Mouse (Mus musculus) heart, adult 18-20 months (tissue): ENCODE measurements around the gene Ctdspl. TPM values are rescaled to one million over a fixed set of nuclear protein-coding genes. Genes with fewer than 3 reads are reported as not detected.
A peak's percentile ranks its signal among the peaks of the same experiment; 100 is the strongest.

ENCODE experiments used
- DNase-seq, 2 experiments: peaks; one replicate each; pipeline ENCODE4 v3.0.0; 2021 to 2022; ENCODE audit warnings: mixed read lengths in 1 of 2
- total RNA-seq, 2 experiments: library from RNA; stranded (reverse); gene quantifications; 2 replicates each; pipeline ENCODE4 v1.2.3; 2021

Ctdspl gene
- total RNA-seq, 2 experiments from 2014 or later, result 10.6 to 12.8 TPM

DNA sequence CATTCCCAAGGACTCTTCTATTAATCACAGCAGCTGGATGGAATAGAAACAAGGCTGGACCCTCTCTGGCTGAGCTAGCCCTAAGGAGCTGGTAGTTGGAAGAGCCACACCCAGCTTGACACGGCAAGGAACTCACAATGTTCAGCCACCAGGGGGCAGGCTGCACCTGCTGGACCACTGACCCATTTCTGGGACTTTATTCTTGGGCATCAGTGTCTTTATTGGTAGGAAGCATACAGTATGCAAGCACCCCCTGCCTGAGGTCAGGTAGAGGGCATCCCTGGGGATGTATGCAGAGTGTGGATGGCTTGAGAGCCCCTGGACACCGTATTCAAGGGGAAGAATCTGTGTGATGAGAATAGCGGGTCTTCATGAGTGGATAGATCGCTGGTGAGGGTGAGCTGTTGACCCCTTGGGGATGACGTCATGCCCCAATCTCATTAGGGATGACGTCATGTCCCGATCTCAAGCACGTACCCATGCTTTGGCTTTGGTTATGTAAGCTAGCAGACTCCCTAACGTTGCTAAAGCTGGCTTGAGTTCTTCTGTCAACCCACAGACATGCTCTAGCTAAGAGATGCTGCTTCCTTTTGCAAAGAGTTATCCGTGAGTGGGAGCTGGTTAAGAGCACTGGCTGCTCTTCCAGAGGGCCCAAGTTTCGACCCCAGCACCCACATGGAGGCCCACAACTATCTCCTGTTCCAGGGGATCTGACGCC is 5.3 kb upstream of the Ctdspl start:
- DNase-seq, result peak; percentile 80 to 93

DNA sequence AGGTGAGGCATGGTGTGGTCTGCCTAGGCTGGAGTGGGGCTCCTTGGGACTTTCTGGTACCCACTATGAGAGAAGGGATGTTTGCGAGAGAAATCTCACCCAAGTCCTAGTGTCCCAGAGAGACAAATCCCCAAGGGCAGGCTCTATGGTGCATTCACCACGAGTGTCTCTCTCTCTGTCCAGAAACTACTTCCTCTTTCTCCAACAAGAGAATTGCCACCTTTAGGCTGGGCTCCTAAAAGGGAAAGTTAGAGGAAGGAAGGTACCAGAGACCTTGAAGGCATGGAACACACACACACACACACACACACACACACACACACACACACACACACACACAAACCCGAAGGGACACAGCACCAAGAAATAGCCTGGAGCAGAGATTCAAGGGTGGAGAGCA is 4.3 kb upstream of the Ctdspl start:
- no peak for DNase-seq

GRCm38 (mm10) chr9:118924554-118925085 is 1.6 kb upstream of the Ctdspl start:
- DNase-seq, result peak in 1 of 2 experiments; percentile 28

- DNase-seq, result peak; percentile 97
Observed at GRCm38 (mm10) chr9:118925286-118926110, 755 bp upstream of the Ctdspl start.

- peak in 1 of 2 experiments; percentile 51 for DNase-seq
Observed at GRCm38 (mm10) chr9:118926688-118927321, 552 bp downstream of the Ctdspl start.

DNA sequence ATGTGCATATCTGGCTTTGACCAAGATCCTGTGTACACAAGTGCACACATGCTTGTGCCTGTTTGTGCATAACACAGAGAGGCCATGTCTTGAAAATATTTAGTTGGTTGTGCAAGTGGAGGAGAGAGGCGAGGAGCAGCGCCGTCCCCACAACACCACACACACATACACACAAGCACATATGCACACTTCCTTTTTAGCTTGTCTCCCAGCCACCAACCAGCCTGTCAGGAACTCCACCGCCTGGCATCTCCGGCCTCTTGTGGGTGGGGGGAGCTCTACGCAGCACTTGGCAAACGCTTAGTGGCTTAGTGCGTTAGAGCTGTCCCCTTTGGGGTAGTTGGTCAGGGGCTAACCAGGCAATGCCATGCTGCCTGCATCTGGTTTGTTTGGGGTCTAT is 1.2 kb downstream of the Ctdspl start:
- DNase-seq, result no peak

DNA sequence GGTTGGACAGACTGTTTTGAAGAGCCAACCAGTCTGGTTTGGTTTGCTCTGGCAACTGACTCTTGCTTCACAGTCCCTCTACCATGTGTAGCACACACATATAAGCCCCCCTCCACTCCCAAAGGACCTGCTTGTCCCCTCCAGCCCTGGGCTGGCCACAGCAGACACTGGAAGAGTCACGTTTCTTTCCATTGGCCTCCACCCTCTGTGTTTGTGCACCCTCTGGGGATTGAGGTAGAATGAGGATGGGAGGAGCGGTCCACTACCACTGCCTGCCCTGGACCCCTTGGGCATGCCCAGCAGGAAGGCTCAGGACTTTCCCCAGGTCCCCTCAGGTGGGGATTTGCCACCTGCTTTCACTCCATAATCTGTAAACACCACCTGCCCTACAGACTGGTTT is 1.8 kb downstream of the Ctdspl start:
- no peak for DNase-seq

DNA sequence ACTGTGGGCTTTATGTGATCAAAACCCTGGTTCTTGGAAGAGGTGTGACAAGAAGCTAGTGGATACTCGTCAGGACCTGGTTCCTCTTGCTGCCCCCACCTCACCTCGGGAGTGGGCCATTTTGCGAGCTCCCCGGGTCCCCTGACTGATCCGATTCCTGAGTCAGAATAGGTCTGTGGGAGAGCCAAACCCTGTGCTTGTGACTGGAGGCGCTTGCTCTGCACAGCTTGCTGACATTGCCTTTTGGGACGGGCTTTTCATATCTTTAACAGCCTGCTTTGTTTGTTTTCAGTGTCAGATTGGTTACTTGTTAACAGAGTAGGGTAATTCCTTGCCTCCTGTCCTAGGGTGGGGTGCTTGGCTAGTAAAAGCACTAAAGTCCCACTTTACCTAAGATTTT is 2.4 kb downstream of the Ctdspl start:
- DNase-seq, result no peak

DNA sequence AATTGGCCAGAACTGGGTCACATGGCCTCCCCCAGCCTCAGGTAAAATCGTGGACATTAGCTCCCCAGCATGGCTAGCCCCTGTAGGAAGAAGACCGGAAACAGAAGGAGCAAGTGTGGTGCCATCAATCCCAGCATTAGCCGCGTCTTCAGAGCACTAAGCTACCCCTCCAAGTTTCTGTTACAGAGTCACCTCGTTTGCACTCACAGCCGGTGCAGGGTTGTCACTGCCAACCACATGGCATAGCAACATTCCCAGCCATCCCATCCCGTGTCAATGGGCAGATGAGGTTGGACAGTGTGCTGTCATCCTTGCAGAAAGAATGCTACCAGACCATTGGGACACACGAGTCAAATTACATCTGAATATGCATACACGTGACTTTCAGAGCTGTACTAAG is 4.4 kb downstream of the Ctdspl start:
- DNase-seq, result no peak

- DNase-seq, result no peak
Observed at GRCm38 (mm10) chr9:118933800-118934199, 7.5 kb downstream of the Ctdspl start.

DNA sequence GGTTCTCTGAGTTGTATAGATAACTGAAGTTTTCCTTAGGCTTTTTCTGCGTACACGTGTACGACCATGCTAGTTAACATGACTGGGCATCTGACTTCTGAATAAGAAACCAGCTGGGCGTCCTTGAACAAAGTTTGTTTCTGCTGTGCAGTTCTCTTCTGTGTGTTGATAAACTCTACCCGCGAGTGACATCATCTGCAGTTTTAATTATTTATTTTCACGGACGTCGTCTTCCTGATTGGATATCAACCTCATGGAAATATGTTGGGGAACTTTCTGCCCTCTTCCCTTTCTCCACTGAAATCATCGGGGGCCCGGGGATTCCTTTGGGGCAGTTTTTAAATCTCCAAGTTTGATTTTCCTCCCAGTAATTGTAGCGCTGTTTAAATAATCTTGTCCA is 8.1 kb downstream of the Ctdspl start:
- DNase-seq, result no peak

DNA sequence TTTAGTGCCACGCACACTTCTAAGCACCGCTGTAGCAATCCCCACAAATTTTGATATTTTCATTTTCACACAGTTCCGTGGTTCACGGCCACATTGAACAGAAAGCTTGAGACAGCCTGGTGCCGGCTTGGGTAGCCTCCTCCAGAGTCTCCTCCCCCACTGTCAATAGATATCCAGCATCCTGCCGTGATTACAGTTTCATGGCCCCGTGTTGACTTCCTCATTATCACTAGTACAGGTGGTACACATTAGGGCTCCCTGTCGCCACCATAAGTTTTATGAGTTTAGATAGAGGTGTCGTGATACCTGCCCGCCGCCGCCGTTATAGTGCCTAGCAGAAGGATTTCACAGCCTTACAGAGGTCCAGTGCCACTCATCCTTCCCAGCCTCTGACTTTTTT is 8.8 kb downstream of the Ctdspl start:
- DNase-seq, result no peak

- DNase-seq, result peak in 1 of 2 experiments; percentile 45
Observed at GRCm38 (mm10) chr9:118936071-118936470, 9.8 kb downstream of the Ctdspl start.

GRCm38 (mm10) chr9:118937515-118937914 is 11.3 kb downstream of the Ctdspl start:
- peak; percentile 72 to 84 for DNase-seq

DNA sequence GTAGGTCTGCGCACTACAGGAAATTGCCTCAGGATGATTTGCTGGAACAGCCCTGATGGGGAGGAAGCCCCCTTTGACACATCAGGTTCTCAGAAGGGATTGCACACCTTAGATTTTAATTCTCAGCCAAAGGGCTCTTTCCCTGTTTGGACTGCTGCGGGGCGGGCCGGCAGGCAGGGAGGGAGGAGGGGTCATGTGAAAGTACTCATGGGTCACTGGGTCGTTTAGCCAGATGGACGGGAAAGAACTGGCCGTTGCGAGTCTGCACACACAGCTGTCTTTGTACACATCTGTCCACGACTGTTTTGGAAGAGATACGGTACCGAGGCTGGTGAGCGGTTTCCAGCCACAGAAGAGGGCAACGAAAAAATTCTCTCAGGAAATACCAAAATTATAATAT is 13.2 kb downstream of the Ctdspl start:
- peak; percentile 60 to 68 for DNase-seq

- DNase-seq, result no peak
Observed at GRCm38 (mm10) chr9:118939831-118940230, 13.6 kb downstream of the Ctdspl start.

DNA sequence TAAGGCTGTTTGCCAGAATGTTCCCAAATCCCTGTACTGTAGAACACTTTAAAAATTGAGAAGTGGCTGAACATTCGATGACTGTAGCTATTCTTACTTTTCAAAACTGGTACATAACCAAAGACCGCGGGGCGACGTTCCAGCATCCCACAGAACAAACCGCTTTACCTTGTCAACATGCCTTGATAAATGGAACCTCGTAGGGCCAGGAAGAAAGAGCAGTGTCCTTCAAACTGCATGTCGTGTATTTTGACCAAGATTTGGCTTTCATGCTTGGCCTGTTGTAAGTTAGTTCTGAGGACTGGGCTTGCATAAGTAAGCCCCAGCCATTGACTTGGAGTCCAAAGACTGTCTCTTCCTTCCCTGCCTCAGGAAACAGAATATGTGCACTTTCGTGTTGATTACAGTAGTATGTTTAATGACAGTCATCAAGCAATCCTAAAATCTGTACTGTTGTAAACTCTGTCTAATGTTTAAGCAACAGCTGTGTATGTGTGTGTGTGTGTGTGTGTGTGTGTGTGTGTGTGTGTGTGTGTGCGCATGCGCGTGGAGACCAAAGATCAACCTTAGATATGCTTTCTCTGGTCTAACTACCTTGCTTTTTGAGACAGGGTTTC is 14.4 kb downstream of the Ctdspl start:
- DNase-seq, result no peak

DNA sequence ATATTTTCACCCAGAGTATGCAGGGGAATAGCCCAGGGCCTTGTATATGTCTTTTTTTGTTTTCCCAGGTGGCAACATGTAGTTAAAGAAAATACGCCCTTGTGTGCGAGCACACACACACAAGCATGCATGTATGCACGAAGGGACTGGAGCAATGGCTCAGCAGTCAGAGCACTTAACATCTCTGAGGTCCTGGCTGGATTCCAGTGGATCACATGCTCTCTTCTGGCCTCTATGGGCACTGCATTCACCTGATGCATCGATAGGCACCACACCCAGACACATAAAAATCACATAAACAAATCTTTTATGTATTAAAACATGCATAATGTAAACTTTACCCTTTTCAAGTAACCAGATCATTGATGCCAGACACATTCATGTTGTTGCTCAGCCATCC is 15.8 kb downstream of the Ctdspl start:
- DNase-seq, result no peak

GRCm38 (mm10) chr9:118943941-118944340 is 17.7 kb downstream of the Ctdspl start:
- no peak for DNase-seq

- DNase-seq, result no peak
Observed at GRCm38 (mm10) chr9:118944388-118944787, 18.1 kb downstream of the Ctdspl start.

DNA sequence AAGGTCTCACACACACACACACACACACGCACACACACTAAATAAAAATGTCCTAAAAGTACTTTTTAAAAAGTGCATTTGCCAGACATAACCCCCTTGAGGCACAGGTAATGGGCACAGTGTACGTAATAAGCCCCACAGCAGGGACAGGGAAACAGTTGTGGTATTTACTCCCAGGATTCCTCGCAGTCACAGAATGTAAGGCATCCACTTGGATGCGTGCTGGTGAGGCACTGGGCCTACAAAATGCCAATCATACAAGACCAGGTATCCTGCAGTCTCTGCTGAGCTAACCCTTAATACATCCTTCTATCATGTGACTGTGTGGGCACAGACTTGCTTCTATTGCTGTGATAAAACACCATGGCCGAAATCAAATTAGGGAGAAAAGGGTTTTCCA is 22.2 kb downstream of the Ctdspl start:
- DNase-seq, result no peak

DNA sequence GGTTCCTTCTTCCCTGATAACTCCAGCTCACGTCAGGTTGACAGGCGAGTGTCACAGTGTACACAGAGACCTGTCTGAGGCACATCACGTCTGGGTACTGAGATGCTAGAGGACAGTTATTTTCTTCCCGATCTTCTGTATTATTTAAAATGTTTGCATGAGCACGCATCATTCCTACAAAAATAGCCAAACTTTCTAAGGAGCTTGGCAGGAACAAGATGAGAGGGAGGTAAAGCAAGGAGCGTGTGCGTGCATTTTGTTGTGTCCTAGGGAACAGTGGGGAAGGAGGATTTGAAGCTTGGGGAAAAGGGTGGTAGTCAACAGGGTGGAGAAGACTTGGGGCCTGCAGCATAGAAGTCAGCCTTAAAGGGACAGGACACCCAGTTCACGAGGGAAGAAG is 22.9 kb downstream of the Ctdspl start:
- no peak for DNase-seq
